Mouse (Mus musculus): ENCODE data around the gene Akr7a5. TPM values are rescaled to one million over a fixed set of nuclear protein-coding genes. Genes with fewer than 3 reads are reported as not detected.

The Akr7a5 gene
- polyA plus RNA-seq, 1 experiment from 2014 or later = 85.8 TPM

GRCm38 (mm10) chr4:139280530-139280929 lies 30.0 kb upstream of the Akr7a5 start:
- no peak overlapping the region for H3K9ac ChIP-seq
- H3K4me1 ChIP-seq = peaks cover 40% of the 10 kb centered on the region
- no peaks in the 10 kb centered on the region for H3K27me3 ChIP-seq
- no peak overlapping the region for H3K27ac ChIP-seq
- ATAC-seq (ENCODE audit: insufficient number of reproducible peaks, low FRiP score, low TSS enrichment, low read depth) = no peak
- no peaks in the 10 kb centered on the region for H3K9me3 ChIP-seq
- H3K36me3 ChIP-seq = peaks cover 41% of the 10 kb centered on the region
- WGBS = 91% methylated on average over 12 of the region's 12 CpGs
- no peak overlapping the region for H3K4me2 ChIP-seq
- H3K4me3 ChIP-seq = no peak overlapping the region

DNA sequence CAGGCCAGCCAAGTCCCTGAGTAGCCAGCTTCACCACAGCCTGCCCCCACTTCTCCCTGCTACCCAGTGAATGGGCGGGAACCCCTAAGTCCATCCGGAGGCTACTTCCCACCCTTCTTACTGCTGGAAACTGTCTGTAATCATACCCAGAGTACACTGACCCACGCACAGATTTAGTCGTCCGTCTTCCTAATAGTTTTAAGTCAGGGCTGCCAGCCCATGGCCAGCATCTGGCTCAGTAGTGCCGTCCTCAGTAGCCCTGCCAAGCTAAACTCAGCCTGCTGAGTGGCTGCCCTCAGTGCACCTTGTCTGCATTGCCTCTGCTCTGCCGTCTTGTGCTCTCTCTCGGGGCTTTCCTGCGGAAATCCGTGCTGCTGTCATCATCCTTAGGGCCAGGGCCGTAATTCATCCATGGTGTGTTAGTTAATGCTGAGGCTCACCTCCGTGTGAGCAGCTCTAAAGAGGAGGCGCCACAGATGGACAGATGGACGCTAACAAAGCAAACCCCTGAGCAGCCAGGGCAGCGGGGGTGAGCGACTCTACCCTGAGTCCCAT lies 28.7 kb upstream of the Akr7a5 start:
- WGBS = 75% methylated on average over 16 of the region's 16 CpGs
- Histone ChIP-seq H3K27ac (no peak overlapping the region), H3K9ac (no peak overlapping the region), H3K4me1 (peaks cover 40% of the 10 kb centered on the region), H3K27me3 (no peaks in the 10 kb centered on the region), H3K36me3 (peaks cover 46% of the 10 kb centered on the region), H3K9me3 (no peaks in the 10 kb centered on the region), H3K4me3 (no peak overlapping the region), H3K4me2 (no peak overlapping the region)
- no peak for ATAC-seq (ENCODE audit: insufficient number of reproducible peaks, low FRiP score, low TSS enrichment, low read depth)

- WGBS = 43% methylated on average over 6 of the region's 6 CpGs
- H3K4me3 ChIP-seq = no peak overlapping the region
- H3K27ac ChIP-seq = no peak overlapping the region; the same call in 1 of the 2 replicates
- no peak overlapping the region for H3K4me2 ChIP-seq
- no peaks in the 10 kb centered on the region for H3K27me3 ChIP-seq
- peaks cover 57% of the 10 kb centered on the region for H3K36me3 ChIP-seq
- no peak overlapping the region for H3K9ac ChIP-seq
- no peak for ATAC-seq (ENCODE audit: insufficient number of reproducible peaks, low FRiP score, low TSS enrichment, low read depth)
- H3K9me3 ChIP-seq = no peaks in the 10 kb centered on the region
- peaks cover 49% of the 10 kb centered on the region for H3K4me1 ChIP-seq
Observed at GRCm38 (mm10) chr4:139282955-139283417, 27.6 kb upstream of the Akr7a5 start.

DNA sequence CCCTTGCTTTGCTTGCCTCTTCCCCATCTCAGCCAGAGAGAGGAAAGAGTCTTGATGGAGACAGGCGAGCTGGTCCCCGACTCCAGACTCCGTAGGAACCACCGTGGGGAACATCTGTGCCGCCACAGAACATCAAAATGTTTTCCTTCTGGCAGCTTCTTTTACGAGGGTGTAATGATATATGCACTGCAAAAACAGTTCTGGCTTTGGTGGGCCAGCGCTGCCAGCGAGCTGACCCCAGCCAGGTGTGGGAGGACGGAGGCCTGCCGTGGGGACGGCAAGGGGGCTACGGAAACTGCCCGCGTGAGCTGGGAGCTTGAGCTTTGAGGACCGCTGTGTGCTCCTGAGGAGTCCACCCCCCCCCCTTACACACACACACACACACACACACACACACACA lies 25.7 kb upstream of the Akr7a5 start:
- peaks cover 55% of the 10 kb centered on the region for H3K4me1 ChIP-seq
- no peak overlapping the region for H3K9ac ChIP-seq
- no peak overlapping the region for H3K4me2 ChIP-seq
- ATAC-seq (ENCODE audit: insufficient number of reproducible peaks, low FRiP score, low TSS enrichment, low read depth) = no peak
- no peaks in the 10 kb centered on the region for H3K9me3 ChIP-seq
- peak overlapping the region; percentile 40 for H3K27ac ChIP-seq
- H3K4me3 ChIP-seq = no peak overlapping the region
- WGBS = 24% methylated on average over 15 of the region's 15 CpGs
- H3K27me3 ChIP-seq = no peaks in the 10 kb centered on the region
- H3K36me3 ChIP-seq = peaks cover 69% of the 10 kb centered on the region

DNA sequence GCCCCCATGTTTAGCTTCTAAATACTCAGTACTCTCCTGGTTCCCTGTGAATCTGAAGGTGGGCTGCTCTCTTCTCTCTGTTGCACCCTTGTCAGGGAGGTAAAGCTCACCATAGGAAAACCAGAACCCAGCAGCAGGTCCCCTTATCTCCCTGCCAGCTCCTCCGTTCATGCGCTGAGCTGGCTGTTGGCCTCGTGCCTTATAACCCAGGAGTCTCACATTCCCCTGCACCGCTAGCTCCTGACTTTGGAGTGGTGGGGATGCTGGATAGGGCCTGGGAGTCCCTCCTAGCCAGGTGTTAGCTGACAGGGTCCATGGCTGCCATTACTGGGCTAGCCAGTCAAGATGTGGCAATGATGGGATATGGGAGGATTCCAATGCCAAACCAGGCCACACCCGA lies 24.3 kb upstream of the Akr7a5 start:
- Histone ChIP-seq H3K27ac (peak overlapping the region; percentile 67; the same call in 1 of the 2 replicates), H3K4me2 (no peak overlapping the region), H3K4me1 (peaks cover 55% of the 10 kb centered on the region), H3K36me3 (peaks cover 69% of the 10 kb centered on the region), H3K9ac (no peak overlapping the region), H3K4me3 (no peak overlapping the region), H3K27me3 (no peaks in the 10 kb centered on the region), H3K9me3 (no peaks in the 10 kb centered on the region)
- ATAC-seq (ENCODE audit: insufficient number of reproducible peaks, low FRiP score, low TSS enrichment, low read depth) = no peak
- 56% methylated on average over 5 of the region's 5 CpGs for WGBS

- Histone ChIP-seq H3K4me3 (no peak overlapping the region), H3K36me3 (peaks cover 66% of the 10 kb centered on the region), H3K27ac (peak overlapping the region; percentile 67), H3K9me3 (no peaks in the 10 kb centered on the region), H3K9ac (no peak overlapping the region), H3K4me2 (no peak overlapping the region), H3K27me3 (no peaks in the 10 kb centered on the region), H3K4me1 (peaks cover 55% of the 10 kb centered on the region)
- ATAC-seq (ENCODE audit: insufficient number of reproducible peaks, low FRiP score, low TSS enrichment, low read depth) = 0 out of 2 replicates have a peak, but pooled peaks have one; percentile 2
- 72% methylated on average over 18 of the region's 18 CpGs for WGBS
Observed at GRCm38 (mm10) chr4:139287122-139287863, 23.3 kb upstream of the Akr7a5 start.

DNA sequence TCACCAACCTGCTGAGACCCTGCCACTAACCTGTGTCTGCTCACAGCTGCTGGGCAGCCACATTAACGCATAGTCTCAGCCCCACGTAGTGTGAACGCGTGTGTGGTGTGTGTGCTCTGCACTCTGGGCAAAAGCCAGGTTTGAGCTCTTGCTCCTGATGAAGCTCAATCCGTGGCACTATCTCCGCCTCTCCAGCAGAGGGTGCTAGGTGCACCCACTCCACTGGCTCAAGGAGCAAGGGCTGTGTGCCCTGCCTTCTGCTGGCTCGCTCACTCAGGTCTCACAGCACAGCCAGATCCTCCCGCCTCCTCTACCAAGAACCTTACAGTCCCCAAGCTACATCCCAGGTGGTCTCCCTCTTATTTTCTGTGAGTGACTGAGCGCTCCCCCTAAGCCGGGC lies 21.5 kb upstream of the Akr7a5 start:
- WGBS = 53% methylated on average over 10 of the region's 10 CpGs
- peaks cover 43% of the 10 kb centered on the region for H3K4me1 ChIP-seq

GRCm38 (mm10) chr4:139291099-139291498 lies 19.4 kb upstream of the Akr7a5 start:
- WGBS = 84% methylated on average over 16 of the region's 16 CpGs
- H3K9me3 ChIP-seq = no peaks in the 10 kb centered on the region
- no peak overlapping the region for H3K27ac ChIP-seq
- no peak for ATAC-seq (ENCODE audit: insufficient number of reproducible peaks, low FRiP score, low TSS enrichment, low read depth)
- peaks cover 25% of the 10 kb centered on the region for H3K4me1 ChIP-seq
- no peak overlapping the region for H3K4me2 ChIP-seq
- H3K27me3 ChIP-seq = no peaks in the 10 kb centered on the region
- no peak overlapping the region for H3K4me3 ChIP-seq
- peaks cover 55% of the 10 kb centered on the region for H3K36me3 ChIP-seq
- no peak overlapping the region for H3K9ac ChIP-seq

More for the DNA sequence above, 21.5 kb upstream of the Akr7a5 start:
- Histone ChIP-seq H3K4me2 (no peak overlapping the region), H3K27me3 (no peaks in the 10 kb centered on the region), H3K27ac (no peak overlapping the region), H3K9me3 (no peaks in the 10 kb centered on the region), H3K9ac (no peak overlapping the region), H3K4me3 (no peak overlapping the region), H3K36me3 (peaks cover 55% of the 10 kb centered on the region)
- ATAC-seq (ENCODE audit: insufficient number of reproducible peaks, low FRiP score, low TSS enrichment, low read depth) = no peak

- peaks cover 20% of the 10 kb centered on the region for H3K4me1 ChIP-seq
- H3K27ac ChIP-seq = no peak overlapping the region
- WGBS = 96% methylated on average over 5 of the region's 5 CpGs
- H3K9me3 ChIP-seq = no peaks in the 10 kb centered on the region
- no peak overlapping the region for H3K4me2 ChIP-seq
- no peaks in the 10 kb centered on the region for H3K27me3 ChIP-seq
- no peak overlapping the region for H3K4me3 ChIP-seq
- ATAC-seq (ENCODE audit: insufficient number of reproducible peaks, low FRiP score, low TSS enrichment, low read depth) = no peak
- peaks cover 49% of the 10 kb centered on the region for H3K36me3 ChIP-seq
- no peak overlapping the region for H3K9ac ChIP-seq
Observed at GRCm38 (mm10) chr4:139292038-139292437, 18.5 kb upstream of the Akr7a5 start.

DNA sequence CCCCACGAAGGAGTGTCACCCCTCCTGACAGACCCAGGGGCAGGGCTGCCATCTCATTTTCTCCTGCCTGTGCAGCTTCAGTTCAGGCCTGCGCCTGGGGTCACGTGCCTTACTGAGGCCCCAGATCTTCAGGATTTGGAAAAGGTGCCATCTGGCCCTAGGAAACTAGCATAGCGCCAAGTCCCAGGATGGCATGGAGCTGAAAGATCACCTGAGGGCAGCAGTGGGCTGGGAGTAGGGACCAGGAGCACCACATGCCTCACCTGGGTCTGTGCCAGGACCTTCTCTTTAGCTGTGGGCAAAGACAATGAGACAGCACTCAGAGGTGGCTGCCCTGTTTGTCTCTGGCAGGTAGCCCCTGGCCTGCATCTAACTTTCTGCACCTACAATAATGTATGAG lies 13.0 kb upstream of the Akr7a5 start:
- Histone ChIP-seq H3K27me3 (no peaks in the 10 kb centered on the region), H3K4me1 (0 out of 2 replicates have a peak, but pooled peaks cover 5% of the 10 kb centered on the region), H3K9ac (no peak overlapping the region), H3K36me3 (peaks cover 47% of the 10 kb centered on the region), H3K9me3 (no peaks in the 10 kb centered on the region), H3K27ac (no peak overlapping the region), H3K4me3 (no peak overlapping the region), H3K4me2 (no peak overlapping the region)
- 86% methylated on average over 4 of the region's 4 CpGs for WGBS
- ATAC-seq (ENCODE audit: insufficient number of reproducible peaks, low FRiP score, low TSS enrichment, low read depth) = no peak

GRCm38 (mm10) chr4:139298671-139299366 lies 11.7 kb upstream of the Akr7a5 start:
- no peak overlapping the region for H3K9ac ChIP-seq
- H3K27ac ChIP-seq = no peak overlapping the region
- no peak overlapping the region for H3K4me2 ChIP-seq
- H3K4me3 ChIP-seq = no peak overlapping the region
- H3K4me1 ChIP-seq = 0 out of 2 replicates have a peak, but pooled peaks cover 5% of the 10 kb centered on the region
- no peak for ATAC-seq (ENCODE audit: insufficient number of reproducible peaks, low FRiP score, low TSS enrichment, low read depth)
- H3K27me3 ChIP-seq = no peaks in the 10 kb centered on the region
- H3K36me3 ChIP-seq = peaks cover 47% of the 10 kb centered on the region
- 82% methylated on average over 12 of the region's 12 CpGs for WGBS
- H3K9me3 ChIP-seq = no peaks in the 10 kb centered on the region

GRCm38 (mm10) chr4:139301780-139302179 lies 8.8 kb upstream of the Akr7a5 start:
- Histone ChIP-seq H3K4me3 (no peak overlapping the region), H3K27me3 (no peaks in the 10 kb centered on the region), H3K36me3 (peaks cover 64% of the 10 kb centered on the region), H3K27ac (no peak overlapping the region), H3K9me3 (no peaks in the 10 kb centered on the region), H3K4me1 (0 out of 2 replicates have a peak, but pooled peaks cover under 1% of the 10 kb centered on the region), H3K4me2 (no peak overlapping the region), H3K9ac (no peak overlapping the region)
- ATAC-seq (ENCODE audit: insufficient number of reproducible peaks, low FRiP score, low TSS enrichment, low read depth) = no peak
- WGBS = 93% methylated on average over 8 of the region's 8 CpGs

Measured in limb, embryonic 15.5 days (tissue).